Mouse (Mus musculus) adipocyte (in vitro differentiated cells): ENCODE data around the gene Acpp.

ENCODE experiments used
- DNase-seq: peaks from one replicate; pipeline ENCODE4 v3.0.0-alpha.2; 2016; ENCODE audit warnings: low spot score

Gene Acpp

GRCm38 (mm10) chr9:104251687-104252086 is 85.9 kb downstream of the Acpp start:
- DNase-seq: no peak

DNA sequence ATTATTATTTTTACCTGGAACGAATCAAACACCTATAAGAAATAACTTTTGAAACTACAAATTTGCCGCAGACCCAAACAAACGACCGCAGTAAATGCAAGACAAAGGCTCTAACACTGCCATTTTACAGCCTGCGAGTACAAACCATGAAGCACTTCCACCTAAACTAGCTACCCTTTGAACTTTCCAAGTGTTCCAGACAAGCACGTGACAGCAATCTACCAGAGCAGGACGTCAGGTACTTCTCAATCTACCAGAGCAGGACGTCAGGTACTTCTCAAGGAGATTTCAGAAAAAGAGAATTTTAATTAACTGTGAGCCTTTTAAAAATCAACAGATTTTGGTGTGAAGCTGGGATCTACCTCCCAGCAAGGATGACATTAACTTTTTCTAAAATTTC is 86.4 kb downstream of the Acpp start:
- no peak for DNase-seq

DNA sequence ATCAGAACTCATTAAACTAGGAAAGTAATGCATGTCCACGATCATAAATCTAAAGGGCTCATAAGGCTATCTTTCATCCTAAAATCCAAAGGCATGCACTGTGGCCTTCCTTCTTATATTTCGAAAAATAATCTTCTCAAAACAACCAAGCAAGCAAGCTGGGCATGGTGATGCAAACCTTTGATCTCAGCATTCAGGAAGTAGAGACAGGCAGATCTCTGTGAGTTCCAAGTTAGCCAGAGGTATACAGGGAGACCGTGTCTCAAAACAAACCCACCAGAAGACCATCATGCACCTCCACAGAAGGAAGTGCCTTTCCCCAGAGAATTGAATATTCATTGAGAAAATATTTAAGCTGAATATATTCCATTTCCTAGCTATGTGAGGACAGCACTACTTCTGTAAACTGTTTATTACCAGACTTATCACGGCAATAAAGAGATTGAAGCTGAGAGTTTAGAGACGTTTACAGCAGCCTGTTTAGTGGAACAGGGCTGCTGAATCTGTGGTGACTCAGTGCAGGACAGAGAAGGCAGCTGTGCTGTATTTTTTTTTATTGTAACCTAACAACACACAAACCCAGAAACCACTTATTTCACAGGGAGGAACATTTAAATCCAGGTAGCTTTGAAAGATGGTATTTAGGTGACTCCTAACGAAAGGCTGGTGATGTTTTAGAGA is 90.1 kb downstream of the Acpp start:
- DNase-seq: no peak

DNA sequence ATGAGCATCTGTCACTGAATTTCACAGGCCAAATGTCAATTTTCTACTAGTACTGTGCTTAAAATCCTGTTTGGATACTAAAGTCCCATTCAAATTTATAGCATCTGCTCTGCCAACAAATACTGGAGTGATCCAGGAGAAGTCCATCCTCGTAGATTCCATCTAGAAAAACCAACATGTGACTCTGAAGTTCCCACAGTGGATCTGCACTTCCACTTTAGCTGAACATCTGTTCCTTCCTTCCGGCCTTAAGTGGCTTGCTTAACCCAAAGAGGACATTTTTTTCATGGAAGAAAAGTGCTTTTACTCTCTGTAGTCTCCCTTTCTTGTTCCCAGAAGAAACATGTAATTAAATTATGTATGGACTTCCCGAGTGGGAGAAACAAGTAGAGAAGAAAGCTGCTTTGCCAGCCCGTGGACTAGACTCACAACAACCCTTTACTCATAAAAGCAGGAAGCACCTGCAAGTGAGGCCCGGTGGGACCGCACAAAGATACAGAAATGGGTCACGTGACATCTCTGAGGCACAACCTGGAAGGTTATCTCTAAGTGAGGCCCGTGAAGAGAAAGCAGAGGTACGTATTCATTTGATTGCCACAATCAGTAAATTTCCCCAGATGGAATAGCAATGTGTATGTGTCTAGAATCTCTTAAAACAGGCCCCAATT is 93.6 kb downstream of the Acpp start:
- DNase-seq: no peak

- no peak for DNase-seq
Observed at GRCm38 (mm10) chr9:104240146-104240545, 97.4 kb downstream of the Acpp start.

DNA sequence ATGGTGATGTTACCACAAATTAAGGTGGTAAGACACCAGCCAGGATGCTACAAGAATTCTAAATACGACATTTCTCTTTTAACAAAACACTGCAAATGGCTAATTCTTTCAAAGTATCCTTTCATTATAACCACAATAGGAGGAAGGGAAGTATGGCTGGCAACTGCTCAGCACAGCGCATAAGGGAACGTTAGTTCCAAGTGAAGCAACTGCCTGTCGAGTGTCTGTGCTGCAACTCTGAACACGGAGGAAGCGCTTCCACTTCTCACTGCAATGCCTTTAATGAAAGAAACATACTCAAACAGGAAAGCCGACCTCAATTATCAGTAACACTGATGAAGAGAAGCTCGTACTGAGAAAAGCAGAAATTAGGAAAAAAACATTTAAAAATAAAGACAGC is 98.5 kb downstream of the Acpp start:
- DNase-seq: no peak
